8 mouse cellular contexts compared by ENCODE assay signal in the genomic region with DNA sequence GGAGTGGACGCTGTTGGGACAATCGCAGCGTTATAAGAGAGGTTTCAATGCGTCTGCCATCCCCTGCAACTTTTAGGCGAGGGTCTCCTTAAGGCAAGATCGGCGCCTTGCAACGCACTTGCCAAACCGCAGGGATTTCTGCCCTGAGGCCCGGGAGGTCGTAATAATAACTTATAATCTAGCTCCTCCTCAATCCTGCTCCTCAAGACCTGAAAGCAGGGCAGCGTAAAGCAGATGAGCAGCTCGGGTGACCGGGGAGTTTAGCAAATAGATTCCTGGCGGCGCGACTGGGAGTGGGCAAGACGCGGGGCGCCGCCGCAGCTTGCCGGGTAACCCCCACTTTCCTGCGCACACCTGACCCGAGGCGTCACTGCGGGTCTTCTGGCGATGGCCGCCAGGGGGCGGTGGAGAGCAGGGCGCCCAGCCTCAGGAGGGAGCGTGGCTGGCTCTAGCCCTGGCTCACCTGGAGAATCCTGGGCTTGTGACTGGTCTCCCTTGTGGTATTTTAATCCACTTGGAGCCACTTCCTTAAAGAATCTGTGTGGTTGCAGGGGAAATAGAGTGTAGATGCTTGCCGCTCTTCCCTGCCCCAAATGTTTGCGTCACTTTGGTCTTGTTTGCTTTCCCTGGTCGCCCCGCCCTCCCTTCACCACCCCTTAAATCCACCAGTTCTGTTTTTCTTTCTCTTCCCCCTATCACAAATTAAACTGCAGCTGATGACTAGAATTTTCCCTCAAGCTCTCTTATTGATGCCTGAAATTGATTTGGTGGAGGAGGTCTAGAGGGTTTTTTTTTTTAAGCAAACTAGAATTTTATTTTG. TPM values are rescaled to one million over a fixed set of nuclear protein-coding genes. Genes with fewer than 3 reads are reported as not detected.
DNase-seq lines count a peak whose midpoint lies in the region; ATAC-seq lines count a peak whose summit lies in the region.

No protein-coding gene starts in this region.

- peak; percentile 79 for DNase-seq in adrenal gland, postnatal 10 days
- peak; percentile 74 for DNase-seq in embryo, embryonic 10.5 days (ENCODE audit: low spot score)
- peak; percentile 16 for DNase-seq in gastrocnemius, postnatal 25 days
- peak; percentile 6 for DNase-seq in induced T-regulatory cell, adult 2 months (ENCODE audit: low read depth)
- DNase-seq in left cerebral cortex, postnatal 25 days (ENCODE audit: low spot score in 2 of 2) = peak; percentile 70
- peak; percentile 66 for DNase-seq in right cerebral cortex, postnatal 25 days

- intact Hi-C loops in left cerebral cortex, postnatal 25 days (cut with DNase I) = loop anchor here (1.0 to 5.0 kb wide), 3 partner anchors 161 to 431 kb away; no protein-coding TSS in a partner anchor

- ATAC-seq in megakaryocyte progenitor cell, adult 5-6 weeks (replicated peaks; ENCODE audit: poor library complexity) = peak; percentile 88
- ATAC-seq in monocyte, adult 5-6 weeks (replicated peaks; ENCODE audit: insufficient number of reproducible peaks, low FRiP score, low TSS enrichment, poor library complexity, severe bottlenecking) = no peak

RNA-seq across cellular contexts. Expression of a gene that starts 0.7 kb away (rescaled TPM):
- total RNA-seq in adrenal gland, postnatal 10 days (2021) = 10 to 100 TPM in 1 of 2 experiments, 1 to 10 TPM in 1; 8.5 to 10.4 TPM
- total RNA-seq in gastrocnemius, postnatal 25 days (2021) = 1 to 10 TPM; 3.3 to 3.7 TPM
- total RNA-seq in left cerebral cortex, postnatal 25 days (2021) = 10 to 100 TPM; 24.6 to 29.8 TPM
- not detected in 2 replicates for total RNA-seq in megakaryocyte progenitor cell, adult 5-6 weeks (2015)
- not detected in 2 replicates for total RNA-seq in megakaryocyte progenitor cell, adult 5-6 weeks (2017)
- not detected in 3 replicates for total RNA-seq in monocyte, adult 5-6 weeks (2017)

Comparison
In these comparisons a context has a peak if more than half of its experiments do, and no peak if none do; other contexts are left out.
1. DNase-seq: peak in every context shown above with its lines; median percentile 79 in adrenal gland, postnatal 10 days; 74 in embryo, embryonic 10.5 days; 70 in left cerebral cortex, postnatal 25 days; 66 in right cerebral cortex, postnatal 25 days; 16 in gastrocnemius, postnatal 25 days; 6 in induced T-regulatory cell, adult 2 months.